Mouse (Mus musculus) heart, adult 2 months (tissue): Measurements from ENCODE around the gene Sim2. TPM values are rescaled to one million over a fixed set of nuclear protein-coding genes. Genes with fewer than 3 reads are reported as not detected.
A peak's percentile ranks its signal among the peaks of the same experiment; 100 is the strongest.

Source experiments
- DNase-seq, 2 experiments: peaks; one replicate each; pipeline ENCODE4 v3.0.0; 2021
- H3K27ac ChIP-seq: fragments of 200-600 bp; 2 replicates; pipeline ENCODE4 v1.8.1; 2022
- H3K27me3 ChIP-seq: fragments of 200-500 bp; 2 replicates; pipeline ENCODE4 v1.6.1; 2012; ENCODE audit warnings: mild to moderate bottlenecking, low read length, inconsistent platforms, mixed read lengths; ENCODE audit not compliant: control insufficient read depth, insufficient read depth
- H3K36me3 ChIP-seq: fragments of 200-500 bp; 2 replicates; pipeline ENCODE4 v1.6.1; 2012; ENCODE audit warnings: low read length, inconsistent platforms; ENCODE audit not compliant: control insufficient read depth, insufficient read depth
- H3K4me1 ChIP-seq: fragments of 200-500 bp; 2 replicates; pipeline ENCODE4 v1.6.1; 2011; ENCODE audit warnings: low read length; ENCODE audit not compliant: control insufficient read depth, insufficient read depth
- H3K4me3 ChIP-seq: fragments of 200-600 bp; 2 replicates; pipeline ENCODE4 v1.8.1; 2022
- H3K79me2 ChIP-seq: fragments of 200-500 bp; replicated peaks from 2 replicates; pipeline ENCODE4 v1.6.1; 2012; ENCODE audit warnings: mild to moderate bottlenecking, inconsistent platforms, low read length, moderate library complexity, mixed read lengths; ENCODE audit not compliant: control insufficient read depth, insufficient read depth
- H3K9ac ChIP-seq: fragments of 200-500 bp; 2 replicates; pipeline ENCODE4 v1.6.1; 2012; ENCODE audit warnings: low read depth, mild to moderate bottlenecking, control low read depth, inconsistent platforms, low read length, mixed read lengths
- CTCF ChIP-seq: fragments of 200-600 bp; IDR thresholded peaks from 2 replicates; pipeline ENCODE4 v1.8.1; 2022; ENCODE audit warnings: antibody characterized with exemption, mild to moderate bottlenecking, moderate library complexity
- EP300 ChIP-seq: fragments of 200-500 bp; IDR thresholded peaks from 2 replicates; pipeline ENCODE4 v1.6.1; 2011; ENCODE audit warnings: low read depth, low read length, control low read depth; ENCODE audit not compliant: insufficient read depth
- POLR2A ChIP-seq: fragments of 200-500 bp; IDR thresholded peaks from 2 replicates; pipeline ENCODE4 v1.6.1; 2011; ENCODE audit warnings: mild to moderate bottlenecking, low read depth, low read length, control low read depth; ENCODE audit not compliant: insufficient read depth
- WGBS: fragments of 180-500 bp; shearing (Covaris S2); methylation state at CpG from one replicate; pipeline ENCODE4 v1.1.7; 2018; 5-methylcytosine and 5-hydroxymethylcytosine counted together
- intact Hi-C: fragments of 180-260 bp; cut with DNase I; formaldehyde crosslinking; loops from one replicate; pipeline ENCODE4 v1.15.1; 2025
- polyA plus RNA-seq: library from polyadenylated mRNA; depleted of rRNA; stranded (reverse); fragments of >200 nt; gene quantifications from 2 replicates; pipeline ENCODE4 v1.2.3, GENCODE M21; 2012
- total RNA-seq, 2 experiments: library from RNA; stranded (reverse); gene quantifications; 2 replicates each; pipeline ENCODE4 v1.2.3; 2021

Sim2 gene
- total and polyA plus RNA-seq, 3 experiments: 0.12 TPM; not detected in 2

DNA sequence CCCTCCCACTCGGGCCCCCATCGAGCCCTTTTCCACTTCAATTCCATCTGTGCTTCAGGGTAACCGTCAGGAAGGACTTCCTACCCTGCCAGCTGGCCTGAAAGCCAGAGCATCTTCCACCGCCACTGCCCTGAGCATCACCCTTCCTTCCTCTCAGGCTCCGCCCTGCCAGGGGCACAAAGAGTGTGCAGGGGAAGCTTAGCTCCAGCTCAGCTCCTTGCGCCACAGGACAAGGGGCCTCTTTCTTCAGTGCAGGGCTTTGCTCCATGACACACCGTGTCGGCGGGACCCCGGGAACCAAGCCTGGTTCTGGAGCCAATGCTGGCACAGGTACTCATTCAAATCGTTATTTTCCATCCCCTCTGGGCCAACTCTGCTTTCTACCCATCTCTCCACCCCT, 63.4 kb downstream of the Sim2 start:
- no peaks in the 10 kb centered on the region for H3K79me2 ChIP-seq
- H3K4me3 ChIP-seq: no peak overlapping the region
- no peaks in the 10 kb centered on the region for H3K36me3 ChIP-seq
- H3K4me1 ChIP-seq: no peaks in the 10 kb centered on the region; the same call in 1 of the 2 replicates
- no peak overlapping the region for H3K27ac ChIP-seq
- peak in 1 of 2 experiments; percentile 15 for DNase-seq
- no peak overlapping the region for H3K9ac ChIP-seq
- no peaks in the 10 kb centered on the region for H3K27me3 ChIP-seq
- intact Hi-C loops: no loop called here
- WGBS: 36% methylated on average over 11 of the region's 11 CpGs
- TF ChIP-seq EP300 (no peak), POLR2A (no peak), CTCF (no peak)

DNA sequence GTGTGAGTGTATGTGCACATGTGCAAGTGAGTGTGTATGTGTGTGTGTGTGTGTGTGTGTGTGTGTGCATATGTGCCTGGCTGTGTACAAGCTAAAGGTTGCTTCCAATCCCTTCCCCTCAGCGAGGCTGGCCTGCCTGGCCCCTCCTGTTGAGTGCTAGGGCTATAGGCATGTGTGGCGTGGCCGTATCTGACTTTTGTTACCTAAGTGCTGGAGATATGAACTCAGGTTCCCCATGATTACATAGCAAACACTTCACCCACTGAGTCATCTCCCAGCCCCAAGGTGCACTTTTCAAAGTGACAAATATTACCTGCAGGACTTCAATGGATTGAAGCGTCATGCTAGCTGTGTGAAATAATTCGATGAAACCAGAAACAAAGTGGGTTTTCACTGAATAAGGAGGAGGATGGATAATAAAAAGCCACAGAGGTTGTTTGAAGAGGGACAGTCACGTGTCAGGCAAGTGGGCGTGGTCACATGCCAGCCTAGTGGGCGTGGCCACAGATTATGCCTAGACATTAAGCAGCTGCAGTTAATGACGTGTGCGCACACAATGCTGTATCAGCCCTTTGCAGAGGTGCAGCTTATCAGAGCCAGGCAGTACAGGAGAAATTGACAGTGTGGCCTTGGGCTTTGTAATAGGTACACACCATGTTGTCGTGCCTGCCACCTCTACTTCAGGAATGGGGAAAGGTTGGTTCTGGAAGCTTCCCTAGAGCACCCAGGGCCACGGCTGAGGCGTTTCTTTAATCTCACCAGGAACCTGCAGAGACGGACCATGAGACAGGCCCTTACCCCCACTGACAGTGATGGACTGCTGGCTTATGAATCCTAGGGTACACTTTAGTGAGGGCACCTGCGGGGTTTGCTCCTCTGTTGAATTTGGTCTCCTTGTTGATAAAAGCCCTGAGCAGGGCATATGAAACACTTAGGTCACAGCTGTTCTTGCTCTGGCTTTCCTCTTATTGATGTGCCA, 65.7 kb downstream of the Sim2 start:
- intact Hi-C loops: no loop called here
- H3K79me2 ChIP-seq: no peaks in the 10 kb centered on the region
- 83% methylated on average over 15 of the region's 15 CpGs for WGBS
- no peaks in the 10 kb centered on the region; the same call in 1 of the 2 replicates for H3K4me1 ChIP-seq
- H3K27me3 ChIP-seq: no peaks in the 10 kb centered on the region
- H3K9ac ChIP-seq: no peak overlapping the region
- no peaks in the 10 kb centered on the region for H3K36me3 ChIP-seq
- H3K27ac ChIP-seq: no peak overlapping the region
- no peak overlapping the region for H3K4me3 ChIP-seq
- no peak for DNase-seq
- TF ChIP-seq CTCF (no peak), POLR2A (no peak), EP300 (no peak)

DNA sequence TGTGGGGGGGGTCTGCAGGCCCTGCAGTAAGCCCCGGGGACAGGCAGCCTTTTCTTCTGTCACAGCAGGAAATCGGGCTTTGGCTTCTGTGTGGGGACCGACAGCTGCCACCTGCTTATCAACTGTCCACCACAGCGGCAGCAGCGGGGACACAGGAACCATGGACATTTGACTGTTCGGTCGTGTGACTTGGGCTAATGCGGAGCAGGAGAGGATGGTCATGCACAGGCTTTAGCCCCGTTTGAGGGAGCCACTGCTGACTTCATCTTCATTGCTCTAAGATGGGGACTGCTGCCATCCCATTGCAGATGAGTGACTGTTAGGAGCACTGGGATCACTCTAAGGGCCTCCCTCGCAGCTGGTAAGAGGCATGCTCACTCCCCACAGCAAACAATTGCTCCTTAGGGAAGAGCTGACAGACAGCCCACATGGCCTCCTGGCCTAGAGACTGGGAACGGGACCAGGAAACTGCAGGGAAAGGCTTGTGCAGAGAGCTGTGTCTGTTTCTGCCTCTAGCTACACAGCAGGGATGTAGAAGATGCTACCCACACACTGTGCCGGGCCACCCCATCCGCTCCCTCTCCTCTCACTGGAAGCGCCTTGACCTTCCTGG, 70.4 kb downstream of the Sim2 start:
- Histone ChIP-seq H3K4me1 (no peaks in the 10 kb centered on the region), H3K9ac (no peak overlapping the region), H3K4me3 (no peak overlapping the region), H3K36me3 (no peaks in the 10 kb centered on the region), H3K27ac (no peak overlapping the region), H3K27me3 (no peaks in the 10 kb centered on the region), H3K79me2 (no peaks in the 10 kb centered on the region)
- peak; percentile 14 to 25 for DNase-seq
- WGBS: 46% methylated on average over 14 of the region's 14 CpGs
- TF ChIP-seq CTCF (no peak), POLR2A (no peak), EP300 (no peak)
- intact Hi-C loops: no loop called here

DNA sequence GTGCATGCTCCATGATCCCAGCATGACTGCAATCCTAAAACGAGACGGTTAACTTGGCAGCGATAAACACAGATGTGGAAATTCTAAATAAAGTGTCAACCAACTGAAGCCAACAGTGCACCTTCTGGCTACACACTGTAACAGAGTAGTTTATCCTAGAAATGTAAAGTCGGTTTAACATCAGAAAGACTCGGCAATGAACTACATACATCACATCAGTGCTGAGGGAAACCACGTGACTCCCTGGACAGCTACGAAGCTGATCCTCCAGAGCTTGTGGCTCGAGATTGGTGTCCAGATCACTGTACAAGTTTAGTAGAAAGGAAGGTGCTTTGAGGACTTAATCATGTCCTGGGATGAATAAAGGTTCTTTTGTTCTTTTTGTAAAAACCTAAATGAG, 73.1 kb downstream of the Sim2 start:
- DNase-seq: no peak
- intact Hi-C loops: no loop called here
- WGBS: 67% methylated on average over 8 of the region's 8 CpGs

DNA sequence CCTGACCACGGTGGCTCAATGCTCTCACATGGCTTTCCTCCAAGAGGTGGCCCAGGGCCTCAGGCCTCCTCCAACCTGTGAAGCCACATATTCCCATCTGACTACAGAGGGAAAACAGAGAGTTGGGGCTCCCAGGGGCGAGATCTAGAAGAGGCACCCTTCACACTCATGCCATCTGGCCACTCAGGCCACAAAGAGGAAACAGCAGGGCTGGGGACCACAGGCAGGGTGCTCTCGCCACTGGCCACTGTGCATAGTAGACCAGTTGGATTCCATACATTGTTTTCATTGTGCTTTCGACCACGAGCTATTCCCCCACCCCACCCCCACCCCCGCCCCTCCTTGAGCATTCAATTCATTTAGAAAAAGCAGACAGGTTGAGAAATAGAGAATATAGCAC, 77.3 kb downstream of the Sim2 start:
- intact Hi-C loops: no loop called here
- no peak for DNase-seq
- no peaks in the 10 kb centered on the region for H3K79me2 ChIP-seq
- peaks cover 1% of the 10 kb centered on the region; the same call in 1 of the 2 replicates for H3K4me1 ChIP-seq
- 62% methylated on average over 6 of the region's 6 CpGs for WGBS
- H3K36me3 ChIP-seq: no peaks in the 10 kb centered on the region
- H3K27ac ChIP-seq: no peak overlapping the region
- H3K9ac ChIP-seq: no peak overlapping the region
- no peak overlapping the region for H3K4me3 ChIP-seq
- TF ChIP-seq CTCF (no peak), POLR2A (no peak), EP300 (no peak)
- no peaks in the 10 kb centered on the region for H3K27me3 ChIP-seq

More for the DNA sequence above, 73.1 kb downstream of the Sim2 start:
- no peak overlapping the region for H3K4me3 ChIP-seq
- H3K36me3 ChIP-seq: no peaks in the 10 kb centered on the region
- no peaks in the 10 kb centered on the region for H3K27me3 ChIP-seq
- H3K27ac ChIP-seq: no peak overlapping the region
- no peak overlapping the region for H3K9ac ChIP-seq
- no peaks in the 10 kb centered on the region; the same call in 1 of the 2 replicates for H3K4me1 ChIP-seq
- TF ChIP-seq EP300: no peak
- no peak for TF ChIP-seq POLR2A
- no peak for TF ChIP-seq CTCF
- no peaks in the 10 kb centered on the region for H3K79me2 ChIP-seq

DNA sequence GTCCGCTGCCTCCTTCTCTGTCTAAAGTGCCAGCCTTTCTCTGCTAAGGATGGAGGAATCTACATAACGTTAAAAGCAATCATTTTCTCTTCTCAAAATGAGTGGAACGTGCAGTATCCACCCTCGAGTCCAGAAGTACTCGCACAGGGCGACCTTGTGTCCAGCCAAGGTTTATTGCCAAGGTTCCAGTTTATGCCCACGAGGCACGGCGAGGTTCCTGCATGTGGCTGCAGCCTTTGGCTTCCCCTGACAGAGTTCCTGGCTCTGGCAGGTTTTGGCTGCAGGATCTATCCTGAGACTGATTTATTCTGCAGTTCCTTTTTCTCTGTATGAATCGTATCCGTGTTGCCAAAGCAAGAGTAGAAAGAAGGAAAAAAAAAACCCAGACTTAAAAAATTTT, 78.3 kb downstream of the Sim2 start:
- H3K4me1 ChIP-seq: peaks cover 1% of the 10 kb centered on the region; the same call in 1 of the 2 replicates
- 79% methylated on average over 11 of the region's 11 CpGs for WGBS
- TF ChIP-seq EP300 (no peak), CTCF (no peak), POLR2A (no peak)
- intact Hi-C loops: no loop called here
- no peak overlapping the region for H3K4me3 ChIP-seq
- no peak for DNase-seq
- no peak overlapping the region for H3K9ac ChIP-seq
- no peaks in the 10 kb centered on the region for H3K79me2 ChIP-seq
- H3K27me3 ChIP-seq: no peaks in the 10 kb centered on the region
- H3K36me3 ChIP-seq: no peaks in the 10 kb centered on the region
- no peak overlapping the region for H3K27ac ChIP-seq
